Mouse (Mus musculus) intestine, embryonic 15.5 days (tissue): ENCODE measurements at regions not wholly inside any gene's neighbourhood (a gene's known extent, or its start where the extent isn't known, plus 50 kb on each side); places are given as distances from the start of the nearest gene placed in this dataset.
"Not testable (repeated sequence)": the region's sequence is repeated elsewhere in the genome, so short reads cannot be mapped to it uniquely, and the experiment has no call there.

Experiments
- ATAC-seq: fragments of 200-750 bp; cut with Nextera tagmentation; 2 replicates; pipeline ENCODE4 v1.8.0; 2017; ENCODE audit warnings: moderate TSS enrichment, moderate library complexity
- H3K27ac ChIP-seq: fragments of 300-500 bp; sonication (generic); 2 replicates; pipeline ENCODE4 v1.5.1; 2015; ENCODE audit warnings: mild to moderate bottlenecking, inconsistent platforms
- H3K27me3 ChIP-seq: fragments of 300-500 bp; sonication (generic); replicated peaks from 2 replicates; pipeline ENCODE4 v1.6.1; 2015; ENCODE audit warnings: inconsistent platforms
- H3K36me3 ChIP-seq: fragments of 300-500 bp; sonication (generic); 2 replicates; pipeline ENCODE4 v1.6.1; 2015; ENCODE audit warnings: inconsistent platforms
- H3K4me1 ChIP-seq: fragments of 300-500 bp; sonication (generic); replicated peaks from 2 replicates; pipeline ENCODE4 v1.6.1; 2015; ENCODE audit warnings: inconsistent platforms
- H3K4me2 ChIP-seq: fragments of 300-500 bp; sonication (generic); replicated peaks from 2 replicates; pipeline ENCODE4 v1.6.1; 2015; ENCODE audit warnings: mild to moderate bottlenecking, inconsistent platforms
- H3K4me3 ChIP-seq: fragments of 300-500 bp; sonication (generic); replicated peaks from 2 replicates; pipeline ENCODE4 v1.5.1; 2015; ENCODE audit warnings: inconsistent platforms
- H3K9ac ChIP-seq: fragments of 300-500 bp; sonication (generic); 2 replicates; pipeline ENCODE4 v1.6.1; 2015; ENCODE audit warnings: inconsistent platforms
- H3K9me3 ChIP-seq: fragments of 300-500 bp; sonication (generic); 2 replicates; pipeline ENCODE4 v1.6.1; 2016; ENCODE audit warnings: inconsistent platforms
- WGBS: fragments of 180-500 bp; shearing (Covaris S2); methylation state at CpG from one replicate; pipeline ENCODE4 v1.1.7; 2015; 5-methylcytosine and 5-hydroxymethylcytosine counted together

- no peaks in the 10 kb centered on the region for H3K4me1 ChIP-seq
- no peaks in the 10 kb centered on the region for H3K27me3 ChIP-seq
- H3K9ac ChIP-seq = no peak overlapping the region
- H3K9me3 ChIP-seq = no peaks in the 10 kb centered on the region
- H3K36me3 ChIP-seq = no peaks in the 10 kb centered on the region
- no peak overlapping the region for H3K4me3 ChIP-seq
- H3K4me2 ChIP-seq = no peak overlapping the region
- no peak for ATAC-seq
- 52% methylated on average over 3 of the region's 3 CpGs for WGBS
- no peak overlapping the region for H3K27ac ChIP-seq
Observed at GRCm38 (mm10) chr9:85637274-85637673, 111.9 kb downstream of the Ibtk start.

- Histone ChIP-seq H3K4me2 (no peak overlapping the region), H3K9ac (no peak overlapping the region), H3K4me1 (no peaks in the 10 kb centered on the region), H3K9me3 (no peaks in the 10 kb centered on the region), H3K36me3 (no peaks in the 10 kb centered on the region), H3K27ac (no peak overlapping the region), H3K27me3 (no peaks in the 10 kb centered on the region), H3K4me3 (no peak overlapping the region)
- ATAC-seq = no peak
- WGBS = 59% methylated on average over 3 of the region's 3 CpGs
Observed at GRCm38 (mm10) chr9:85636131-85636447, 113.0 kb downstream of the Ibtk start.

- no peak for ATAC-seq
- Histone ChIP-seq H3K4me2 (no peak overlapping the region), H3K36me3 (no peaks in the 10 kb centered on the region), H3K4me3 (no peak overlapping the region), H3K27ac (no peak overlapping the region), H3K9me3 (no peaks in the 10 kb centered on the region), H3K27me3 (no peaks in the 10 kb centered on the region), H3K4me1 (no peaks in the 10 kb centered on the region), H3K9ac (no peak overlapping the region)
- WGBS = 91% methylated on average over 12 of the region's 12 CpGs
Observed at GRCm38 (mm10) chr9:85635438-85636130, 113.5 kb downstream of the Ibtk start.

- not testable (repeated sequence) for H3K27ac ChIP-seq, H3K4me3 ChIP-seq, H3K4me1 ChIP-seq, H3K36me3 ChIP-seq, H3K9me3 ChIP-seq, H3K9ac ChIP-seq, H3K27me3 ChIP-seq, H3K4me2 ChIP-seq, ATAC-seq
- WGBS = 79% methylated on average over 3 of the region's 3 CpGs
Observed at GRCm38 (mm10) chr9:85634786-85635185, 114.3 kb downstream of the Ibtk start.

- Histone ChIP-seq H3K27me3 (no peaks in the 10 kb centered on the region), H3K9me3 (no peaks in the 10 kb centered on the region), H3K4me2 (no peak overlapping the region), H3K36me3 (no peaks in the 10 kb centered on the region), H3K4me1 (no peaks in the 10 kb centered on the region), H3K9ac (no peak overlapping the region), H3K27ac (no peak overlapping the region), H3K4me3 (no peak overlapping the region)
- WGBS = 87% methylated on average over 3 of the region's 3 CpGs
- no peak for ATAC-seq
Observed at GRCm38 (mm10) chr9:85617972-85618371, 131.2 kb downstream of the Ibtk start.

- Histone ChIP-seq H3K9me3 (no peaks in the 10 kb centered on the region), H3K27me3 (no peaks in the 10 kb centered on the region), H3K4me1 (no peaks in the 10 kb centered on the region), H3K4me3 (no peak overlapping the region), H3K27ac (no peak overlapping the region), H3K36me3 (no peaks in the 10 kb centered on the region), H3K9ac (no peak overlapping the region), H3K4me2 (no peak overlapping the region)
- no peak for ATAC-seq
- WGBS = 70% methylated on average over 2 of the region's 2 CpGs
Observed at GRCm38 (mm10) chr9:85617177-85617777, 131.9 kb downstream of the Ibtk start.

- WGBS = 81% methylated on average over 12 of the region's 12 CpGs
- ATAC-seq = no peak
- Histone ChIP-seq H3K4me2 (no peak overlapping the region), H3K4me1 (no peaks in the 10 kb centered on the region), H3K36me3 (no peaks in the 10 kb centered on the region), H3K9me3 (no peaks in the 10 kb centered on the region), H3K27ac (no peak overlapping the region), H3K9ac (no peak overlapping the region), H3K27me3 (no peaks in the 10 kb centered on the region), H3K4me3 (no peak overlapping the region)
Observed at GRCm38 (mm10) chr9:85616266-85616869, 132.8 kb downstream of the Ibtk start.

GRCm38 (mm10) chr9:85609152-85609551 lies 140.0 kb downstream of the Ibtk start:
- Histone ChIP-seq H3K27ac (no peak overlapping the region), H3K27me3 (no peaks in the 10 kb centered on the region), H3K36me3 (no peaks in the 10 kb centered on the region), H3K4me2 (no peak overlapping the region), H3K4me1 (no peaks in the 10 kb centered on the region), H3K4me3 (no peak overlapping the region), H3K9ac (no peak overlapping the region), H3K9me3 (no peaks in the 10 kb centered on the region)
- no peak for ATAC-seq
- 66% methylated on average over 3 of the region's 3 CpGs for WGBS

GRCm38 (mm10) chr9:85596959-85597358 lies 152.2 kb downstream of the Ibtk start:
- Histone ChIP-seq H3K27ac (no peak overlapping the region), H3K27me3 (no peaks in the 10 kb centered on the region), H3K4me3 (no peak overlapping the region), H3K4me2 (no peak overlapping the region), H3K4me1 (no peaks in the 10 kb centered on the region), H3K9ac (no peak overlapping the region), H3K9me3 (no peaks in the 10 kb centered on the region), H3K36me3 (no peaks in the 10 kb centered on the region)
- ATAC-seq = no peak
- WGBS = 41% methylated on average over 2 of the region's 2 CpGs

GRCm38 (mm10) chr9:85593867-85594266 lies 155.3 kb downstream of the Ibtk start:
- no peaks in the 10 kb centered on the region for H3K36me3 ChIP-seq
- no peak for ATAC-seq
- H3K9me3 ChIP-seq = no peaks in the 10 kb centered on the region
- H3K4me2 ChIP-seq = no peak overlapping the region
- no peak overlapping the region for H3K9ac ChIP-seq
- H3K27ac ChIP-seq = no peak overlapping the region
- H3K4me1 ChIP-seq = no peaks in the 10 kb centered on the region
- H3K27me3 ChIP-seq = no peaks in the 10 kb centered on the region
- no peak overlapping the region for H3K4me3 ChIP-seq
- WGBS = 79% methylated on average over 4 of the region's 4 CpGs

GRCm38 (mm10) chr9:85592639-85593038 lies 156.5 kb downstream of the Ibtk start:
- no peaks in the 10 kb centered on the region for H3K9me3 ChIP-seq
- no peak overlapping the region for H3K27ac ChIP-seq
- H3K9ac ChIP-seq = no peak overlapping the region
- no peaks in the 10 kb centered on the region for H3K4me1 ChIP-seq
- no peak overlapping the region for H3K4me2 ChIP-seq
- H3K4me3 ChIP-seq = no peak overlapping the region
- 81% methylated on average over 4 of the region's 4 CpGs for WGBS
- H3K36me3 ChIP-seq = no peaks in the 10 kb centered on the region
- H3K27me3 ChIP-seq = no peaks in the 10 kb centered on the region
- ATAC-seq = no peak

GRCm38 (mm10) chr9:85589210-85589609 lies 159.9 kb downstream of the Ibtk start:
- Histone ChIP-seq H3K36me3 (no peaks in the 10 kb centered on the region), H3K4me3 (no peak overlapping the region), H3K4me1 (no peaks in the 10 kb centered on the region), H3K4me2 (no peak overlapping the region), H3K27ac (no peak overlapping the region), H3K9ac (no peak overlapping the region), H3K9me3 (no peaks in the 10 kb centered on the region), H3K27me3 (no peaks in the 10 kb centered on the region)
- no peak for ATAC-seq
- 76% methylated on average over 3 of the region's 3 CpGs for WGBS

GRCm38 (mm10) chr9:85588077-85588476 lies 161.1 kb downstream of the Ibtk start:
- peak; percentile 65 for ATAC-seq
- Histone ChIP-seq H3K27ac (no peak overlapping the region), H3K27me3 (no peaks in the 10 kb centered on the region), H3K4me3 (no peak overlapping the region), H3K4me1 (no peaks in the 10 kb centered on the region), H3K36me3 (no peaks in the 10 kb centered on the region), H3K9ac (no peak overlapping the region), H3K4me2 (no peak overlapping the region), H3K9me3 (no peaks in the 10 kb centered on the region)
- 57% methylated on average over 2 of the region's 2 CpGs for WGBS
